Mouse (Mus musculus) testis, adult 2 months (tissue): ENCODE results near the gene Milr1.

Experiments
- CTCF ChIP-seq: fragments of 200-500 bp; IDR thresholded peaks from 2 replicates; pipeline ENCODE4 v1.5.1; 2012; ENCODE audit warnings: low read depth, mild to moderate bottlenecking, inconsistent platforms, low read length, moderate library complexity; ENCODE audit not compliant: control insufficient read depth, insufficient read depth, insufficient replicate concordance
- POLR2A ChIP-seq: fragments of 200-500 bp; IDR thresholded peaks from 2 replicates; pipeline ENCODE4 v1.6.1; 2012; ENCODE audit warnings: low read depth, mild to moderate bottlenecking, inconsistent platforms, low read length, moderate library complexity; ENCODE audit not compliant: control insufficient read depth

GRCm38 (mm10) chr11:106707085-106707484 is 43.9 kb upstream of the Milr1 start:
- TF ChIP-seq POLR2A = no peak
- no peak for TF ChIP-seq CTCF
